Mouse (Mus musculus): ENCODE data around the gene Ambra1.

GRCm38 (mm10) chr2:91926949-91927348, 197.0 kb downstream of the Ambra1 start, which contains the start of gene Chrm4:
- TF ChIP-seq GATA1 (IDR thresholded peaks at IDR 0.05; ENCODE audit: borderline replicate concordance, low read length) = no peak
- no peak for TF ChIP-seq FLI1 (IDR thresholded peaks at IDR 0.05; ENCODE audit: low read length)

Measured in megakaryocyte, embryonic 14.5 days (primary cell).